Mouse (Mus musculus): ENCODE measurements around the gene Apobec3. TPM values are rescaled to one million over a fixed set of nuclear protein-coding genes. Genes with fewer than 3 reads are reported as not detected.
A peak's percentile ranks its signal among the peaks of the same experiment; 100 is the strongest.

Gene Apobec3
- polyA plus RNA-seq, 1 experiment from 2014 or later: 9.4 TPM

- H3K9me3 ChIP-seq (replicated peaks): no peaks in the 10 kb centered on the region
- no peak overlapping the region for H3K4me3 ChIP-seq
- WGBS: 73% methylated on average over 6 of the region's 6 CpGs
- H3K4me1 ChIP-seq: peaks cover 43% of the 10 kb centered on the region
- DNase-seq (ENCODE audit: low spot score): no peak
- H3K27me3 ChIP-seq (ENCODE audit: low read depth, poor library complexity, severe bottlenecking): 0 out of 2 replicates have a peak, but pooled peaks cover 6% of the 10 kb centered on the region
- peak overlapping the region; percentile 21; the same call in 1 of the 2 replicates for H3K27ac ChIP-seq
- no peaks in the 10 kb centered on the region for H3K36me3 ChIP-seq
These were observed 56.2 kb downstream of the Apobec3 start for GRCm38 (mm10) chr15:79947681-79948080.

GRCm38 (mm10) chr15:79950250-79951025 is 59.0 kb downstream of the Apobec3 start:
- no peaks in the 10 kb centered on the region for H3K36me3 ChIP-seq
- no peaks in the 10 kb centered on the region for H3K9me3 ChIP-seq (replicated peaks)
- H3K27ac ChIP-seq: peak overlapping the region; percentile 87
- peaks cover 49% of the 10 kb centered on the region for H3K4me1 ChIP-seq
- 3% methylated on average over 24 of the region's 24 CpGs for WGBS
- H3K4me3 ChIP-seq: peak overlapping the region; percentile 37
- DNase-seq (ENCODE audit: low spot score): peak; percentile 90
- no peaks in the 10 kb centered on the region for H3K27me3 ChIP-seq (ENCODE audit: low read depth, poor library complexity, severe bottlenecking)

- no peak for DNase-seq (ENCODE audit: low spot score)
- Histone ChIP-seq H3K27ac (peak overlapping the region; percentile 87), H3K4me3 (peak overlapping the region; percentile 37; the same call in 1 of the 2 replicates), H3K4me1 (peaks cover 45% of the 10 kb centered on the region), H3K27me3 (ENCODE audit: low read depth, poor library complexity, severe bottlenecking) (no peaks in the 10 kb centered on the region), H3K9me3 (replicated peaks) (no peaks in the 10 kb centered on the region), H3K36me3 (no peaks in the 10 kb centered on the region)
- 70% methylated on average over 6 of the region's 6 CpGs for WGBS
These were observed 59.8 kb downstream of the Apobec3 start for GRCm38 (mm10) chr15:79951226-79951625.

- H3K4me3 ChIP-seq: no peak overlapping the region
- H3K9me3 ChIP-seq (replicated peaks): no peaks in the 10 kb centered on the region
- H3K4me1 ChIP-seq: peaks cover 43% of the 10 kb centered on the region
- H3K36me3 ChIP-seq: no peaks in the 10 kb centered on the region
- WGBS: 59% methylated on average over 14 of the region's 14 CpGs
- peak overlapping the region; percentile 87 for H3K27ac ChIP-seq
- DNase-seq (ENCODE audit: low spot score): no peak
- no peaks in the 10 kb centered on the region for H3K27me3 ChIP-seq (ENCODE audit: low read depth, poor library complexity, severe bottlenecking)
These were observed 60.5 kb downstream of the Apobec3 start for GRCm38 (mm10) chr15:79951730-79952503.

- H3K27me3 ChIP-seq (ENCODE audit: low read depth, poor library complexity, severe bottlenecking): no peaks in the 10 kb centered on the region
- H3K4me3 ChIP-seq: no peak overlapping the region
- DNase-seq (ENCODE audit: low spot score): no peak
- no peaks in the 10 kb centered on the region for H3K9me3 ChIP-seq (replicated peaks)
- no peaks in the 10 kb centered on the region for H3K36me3 ChIP-seq
- H3K27ac ChIP-seq: peak overlapping the region; percentile 87
- H3K4me1 ChIP-seq: peaks cover 43% of the 10 kb centered on the region
- 59% methylated on average over 11 of the region's 11 CpGs for WGBS
These were observed 61.2 kb downstream of the Apobec3 start for GRCm38 (mm10) chr15:79952504-79953231.

GRCm38 (mm10) chr15:79953470-79953869 is 62.0 kb downstream of the Apobec3 start:
- H3K9me3 ChIP-seq (replicated peaks): no peaks in the 10 kb centered on the region
- H3K27me3 ChIP-seq (ENCODE audit: low read depth, poor library complexity, severe bottlenecking): no peaks in the 10 kb centered on the region
- peaks cover 43% of the 10 kb centered on the region for H3K4me1 ChIP-seq
- no peaks in the 10 kb centered on the region for H3K36me3 ChIP-seq
- H3K27ac ChIP-seq: 0 out of 2 replicates have a peak overlapping the region, but pooled peaks have one; percentile 25
- no peak overlapping the region for H3K4me3 ChIP-seq
- WGBS: 77% methylated on average over 7 of the region's 7 CpGs
- no peak for DNase-seq (ENCODE audit: low spot score)

GRCm38 (mm10) chr15:79956559-79956958 is 65.1 kb downstream of the Apobec3 start:
- Histone ChIP-seq H3K4me3 (no peak overlapping the region), H3K9me3 (replicated peaks) (no peaks in the 10 kb centered on the region), H3K4me1 (peaks cover 20% of the 10 kb centered on the region), H3K27ac (no peak overlapping the region), H3K36me3 (no peaks in the 10 kb centered on the region), H3K27me3 (ENCODE audit: low read depth, poor library complexity, severe bottlenecking) (no peaks in the 10 kb centered on the region)
- DNase-seq (ENCODE audit: low spot score): no peak
- 84% methylated on average over 8 of the region's 8 CpGs for WGBS

GRCm38 (mm10) chr15:79958418-79958817 is 67.0 kb downstream of the Apobec3 start:
- WGBS: 68% methylated on average over 3 of the region's 3 CpGs
- no peaks in the 10 kb centered on the region for H3K27me3 ChIP-seq (ENCODE audit: low read depth, poor library complexity, severe bottlenecking)

GRCm38 (mm10) chr15:79961366-79961921 is 70.0 kb downstream of the Apobec3 start:
- DNase-seq (ENCODE audit: low spot score): no peak
- H3K4me1 ChIP-seq: peaks cover 5% of the 10 kb centered on the region; the same call in 1 of the 2 replicates
- no peaks in the 10 kb centered on the region for H3K27me3 ChIP-seq (ENCODE audit: low read depth, poor library complexity, severe bottlenecking)
- no peaks in the 10 kb centered on the region for H3K9me3 ChIP-seq (replicated peaks)
- H3K36me3 ChIP-seq: no peaks in the 10 kb centered on the region
- WGBS: 63% methylated on average over 9 of the region's 9 CpGs
- peak overlapping the region; percentile 30; the same call in 1 of the 2 replicates for H3K27ac ChIP-seq
- H3K4me3 ChIP-seq: no peak overlapping the region

More at GRCm38 (mm10) chr15:79958418-79958817, 67.0 kb downstream of the Apobec3 start:
- DNase-seq (ENCODE audit: low spot score): no peak
- Histone ChIP-seq H3K27ac (no peak overlapping the region), H3K9me3 (replicated peaks) (no peaks in the 10 kb centered on the region), H3K4me1 (peaks cover 7% of the 10 kb centered on the region; the same call in 1 of the 2 replicates), H3K36me3 (no peaks in the 10 kb centered on the region), H3K4me3 (no peak overlapping the region)

GRCm38 (mm10) chr15:79962661-79963060 is 71.2 kb downstream of the Apobec3 start:
- Histone ChIP-seq H3K4me3 (no peak overlapping the region), H3K4me1 (peaks cover 5% of the 10 kb centered on the region; the same call in 1 of the 2 replicates), H3K36me3 (no peaks in the 10 kb centered on the region), H3K9me3 (replicated peaks) (no peaks in the 10 kb centered on the region), H3K27ac (no peak overlapping the region), H3K27me3 (ENCODE audit: low read depth, poor library complexity, severe bottlenecking) (no peaks in the 10 kb centered on the region)
- WGBS: 90% methylated on average over 18 of the region's 18 CpGs
- no peak for DNase-seq (ENCODE audit: low spot score)

GRCm38 (mm10) chr15:79964376-79964775 is 72.9 kb downstream of the Apobec3 start:
- no peak overlapping the region for H3K4me3 ChIP-seq
- 90% methylated on average over 7 of the region's 7 CpGs for WGBS
- peaks cover 5% of the 10 kb centered on the region; the same call in 1 of the 2 replicates for H3K4me1 ChIP-seq
- no peak overlapping the region for H3K27ac ChIP-seq
- no peak for DNase-seq (ENCODE audit: low spot score)
- no peaks in the 10 kb centered on the region for H3K27me3 ChIP-seq (ENCODE audit: low read depth, poor library complexity, severe bottlenecking)
- no peaks in the 10 kb centered on the region for H3K9me3 ChIP-seq (replicated peaks)
- no peaks in the 10 kb centered on the region for H3K36me3 ChIP-seq

Measured in limb, embryonic 10.5 days (tissue).